Mouse (Mus musculus) CD4-positive naive resting alpha-beta T cell, adult 76 days (primary cell): ENCODE data around the gene Trf. TPM values are rescaled to one million over a fixed set of nuclear protein-coding genes. Genes with fewer than 3 reads are reported as not detected.

Experiments
- total RNA-seq: library from RNA; stranded (reverse); gene quantifications from one replicate; pipeline ENCODE4 v1.2.4, GENCODE M21; 2023

Gene Trf
- 12.4 TPM for total RNA-seq

DNA sequence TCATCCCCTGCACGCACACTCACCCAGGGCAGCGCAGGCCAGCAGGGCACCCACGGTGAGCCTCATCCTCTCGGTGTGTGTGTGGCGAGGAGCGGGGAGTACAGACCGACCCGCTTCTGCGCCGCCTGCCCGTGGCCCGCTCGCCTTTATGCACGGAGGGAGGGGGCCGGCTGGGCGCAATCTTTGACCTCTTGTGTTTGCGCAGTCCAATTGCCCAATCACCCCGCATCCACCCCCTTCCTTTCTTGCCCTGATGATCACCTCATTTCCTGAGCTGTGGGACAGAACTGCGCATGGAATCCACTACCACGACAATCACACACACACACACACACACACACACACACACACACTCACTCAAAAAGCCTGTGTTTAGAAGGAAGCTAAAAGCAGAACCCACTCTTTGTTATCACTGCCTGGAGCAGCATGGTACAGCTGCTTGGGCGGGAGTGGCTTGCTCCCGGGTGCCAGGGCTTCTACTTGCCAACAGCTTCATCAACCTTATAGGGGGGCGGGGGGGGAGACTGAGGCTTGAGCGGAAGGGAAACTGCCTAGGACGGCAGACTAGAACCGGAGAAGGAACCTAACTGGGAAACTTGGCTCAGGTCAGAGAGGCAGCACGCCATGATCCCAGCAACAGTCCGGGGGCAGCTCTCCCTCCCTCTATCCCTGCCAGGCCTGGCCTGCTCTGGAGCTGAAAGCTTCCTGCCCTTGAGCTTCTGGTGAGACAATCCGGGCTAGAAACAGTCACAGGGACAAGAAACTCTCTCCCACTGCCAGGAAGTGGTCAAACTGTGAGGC is at the start of gene Trf, which contains the start of gene Gm20425:
Gene Trf, minus strand, starts transcription at position 294 of the 801 bp plus-strand sequence.
Gene Gm20425, minus strand, starts transcription at position 157 of the 801 bp plus-strand sequence.

GRCm38 (mm10) chr9:103201561-103202260 is 28.5 kb downstream of the Trf start, which contains the start of gene Srprb:
Srprb (minus strand) TSS chr9:103202137.

Other genes with a start within 250 kb of the Trf start
- gene Slco2a1, start 241.7 kb downstream of the Trf start, total RNA-seq, result 0.32 TPM
- 10.0 TPM for gene Rab6b, start 118.7 kb downstream of the Trf start, total RNA-seq
- gene Srprb, start 28.3 kb downstream of the Trf start, total RNA-seq, result 24.0 TPM
- not detected for gene Gm20425, start 137 bp downstream of the Trf start, total RNA-seq
- gene 1300017J02Rik, start 74.6 kb upstream of the Trf start, total RNA-seq, result 0.94 TPM
- 67.6 TPM for gene Topbp1, start 74.8 kb upstream of the Trf start, total RNA-seq
- gene Cdv3, start 135.4 kb upstream of the Trf start, total RNA-seq, result 109 TPM
- 2.1 TPM for gene Bfsp2, start 250.0 kb upstream of the Trf start, total RNA-seq